Mouse (Mus musculus) cerebellum, adult 2 months (tissue): ENCODE measurements around the gene Slc50a1.

Source experiments
- CTCF ChIP-seq: fragments of 200-500 bp; IDR thresholded peaks from 2 replicates; pipeline ENCODE4 v1.5.1; 2011; ENCODE audit warnings: low read depth, mild to moderate bottlenecking, control low read depth, low read length, moderate library complexity, borderline replicate concordance; ENCODE audit not compliant: insufficient read depth
- POLR2A ChIP-seq: fragments of 200-500 bp; IDR thresholded peaks from 2 replicates; pipeline ENCODE4 v1.6.1; 2011; ENCODE audit warnings: low read length, control low read depth, borderline replicate concordance; ENCODE audit not compliant: insufficient read depth

- TF ChIP-seq POLR2A (no peak), CTCF (no peak)
Observed at GRCm38 (mm10) chr3:89221167-89221566, 49.2 kb downstream of the Slc50a1 start.
